Mouse (Mus musculus) naive thymus-derived CD4-positive, alpha-beta T cell, adult 5 months (primary cell): ENCODE results near the gene Foxk1. TPM values are rescaled to one million over a fixed set of nuclear protein-coding genes. Genes with fewer than 3 reads are reported as not detected.

Source experiments
- polyA plus RNA-seq: library from polyadenylated mRNA; unstranded; fragments of 100-300 nt; shearing (Covaris generic); gene quantifications from one replicate; pipeline ENCODE4 v1.2.1, GENCODE M21; 2017

Foxk1 gene
- polyA plus RNA-seq, result 20.2 TPM

GRCm38 (mm10) chr5:142400981-142401640 lies at the start of gene Foxk1:
Gene Foxk1 (plus strand): TSS chr5:142401497.

GRCm38 (mm10) chr5:142463461-142464454 lies 62.5 kb downstream of the Foxk1 start, which contains the start of gene Ap5z1:
Gene Ap5z1 (plus strand): TSS chr5:142463944.

Other genes with a start within 250 kb of the Foxk1 start
- 20.2 TPM for gene Ap5z1, start 62.4 kb downstream of the Foxk1 start, polyA plus RNA-seq
- not detected for gene Papolb, start 128.6 kb downstream of the Foxk1 start, polyA plus RNA-seq
- not detected for gene Radil, start 149.6 kb downstream of the Foxk1 start, polyA plus RNA-seq
- not detected for gene Mmd2, start 207.3 kb downstream of the Foxk1 start, polyA plus RNA-seq
- 78.4 TPM for gene Wipi2, start 226.2 kb downstream of the Foxk1 start, polyA plus RNA-seq